Mouse (Mus musculus) heart, postnatal 0 days (tissue): ENCODE data around the gene Gm11037.

ENCODE experiments used
- CTCF ChIP-seq: IDR thresholded peaks from 2 replicates; pipeline ENCODE4 v1.5.1; 2016; ENCODE audit warnings: antibody characterized with exemption, control low read depth, low read depth
- EP300 ChIP-seq: IDR thresholded peaks from 2 replicates; pipeline ENCODE4 v1.6.1; 2016; ENCODE audit warnings: antibody characterized with exemption, low read depth

GRCm38 (mm10) chr2:131171401-131172104 is 38.3 kb downstream of the Gm11037 start:
- no peak for TF ChIP-seq EP300
- no peak for TF ChIP-seq CTCF
